Mouse (Mus musculus) A20 (cell line): ENCODE measurements around the gene Baz2a.
A peak's percentile ranks its signal among the peaks of the same experiment; 100 is the strongest.
"Not testable (repeated sequence)": the region's sequence is repeated elsewhere in the genome, so short reads cannot be mapped to it uniquely, and the experiment has no call there.

Experiments
- DNase-seq: peaks from one replicate; pipeline ENCODE4 v3.0.0-alpha.2; 2011; ENCODE audit warnings: low read depth, low spot score

Baz2a gene

GRCm38 (mm10) chr10:128111227-128111626 lies 19.9 kb downstream of the Baz2a start:
- DNase-seq, result no peak

- DNase-seq, result no peak
These were observed 32.5 kb downstream of the Baz2a start for GRCm38 (mm10) chr10:128123833-128124232.

DNA sequence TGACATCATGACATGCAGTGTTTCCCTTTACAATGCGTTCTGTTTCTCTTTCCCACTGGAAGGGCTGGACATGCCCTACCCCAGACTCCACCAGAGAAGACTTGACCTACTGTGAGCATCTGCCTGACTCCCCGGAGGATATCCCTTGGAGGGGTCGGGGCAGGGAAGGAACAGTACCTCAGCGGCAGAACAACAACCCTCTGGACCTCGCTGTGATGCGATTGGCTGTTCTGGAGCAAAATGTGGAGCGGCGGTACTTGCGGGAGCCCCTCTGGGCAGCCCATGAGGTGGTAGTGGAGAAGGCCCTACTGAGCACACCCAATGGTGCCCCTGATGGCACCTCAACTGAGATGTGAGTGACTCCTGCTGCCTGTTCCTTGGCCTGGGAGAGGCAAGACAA lies 33.5 kb downstream of the Baz2a start:
- DNase-seq, result no peak

GRCm38 (mm10) chr10:128125951-128126350 lies 34.6 kb downstream of the Baz2a start:
- no peak for DNase-seq

GRCm38 (mm10) chr10:128127497-128127896 lies 36.1 kb downstream of the Baz2a start:
- no peak for DNase-seq

- no peak for DNase-seq
These were observed 36.8 kb downstream of the Baz2a start for GRCm38 (mm10) chr10:128128143-128128542.

GRCm38 (mm10) chr10:128131297-128131696 lies 39.9 kb downstream of the Baz2a start:
- no peak for DNase-seq

- DNase-seq, result no peak
These were observed 40.4 kb downstream of the Baz2a start for GRCm38 (mm10) chr10:128131812-128132211.

GRCm38 (mm10) chr10:128133650-128134332 lies 42.4 kb downstream of the Baz2a start:
- no peak for DNase-seq

DNA sequence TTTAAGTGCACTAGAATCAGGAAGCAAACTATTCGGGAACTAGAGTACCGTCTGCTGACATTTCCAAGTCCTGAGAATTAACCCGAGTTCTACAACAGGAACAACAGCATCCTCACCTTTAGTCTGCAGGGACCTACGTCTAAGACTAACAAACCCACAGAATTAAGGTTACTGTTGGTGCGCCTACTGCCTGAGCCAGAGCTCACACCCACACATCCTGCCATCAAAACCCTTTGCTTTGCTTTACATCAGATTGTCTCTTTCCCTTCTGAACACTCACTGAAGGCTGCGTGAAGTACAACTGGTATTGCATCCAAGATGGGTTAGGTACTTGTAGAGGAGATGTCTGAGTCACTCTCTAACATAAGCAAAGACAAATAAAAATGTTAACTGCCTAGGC lies 44.0 kb downstream of the Baz2a start:
- DNase-seq, result no peak

- DNase-seq, result peak; percentile 81
These were observed 49.0 kb downstream of the Baz2a start for GRCm38 (mm10) chr10:128140236-128140952.

- DNase-seq, result no peak
These were observed 50.8 kb downstream of the Baz2a start for GRCm38 (mm10) chr10:128142165-128142564.

GRCm38 (mm10) chr10:128143659-128144058 lies 52.3 kb downstream of the Baz2a start:
- no peak for DNase-seq

DNA sequence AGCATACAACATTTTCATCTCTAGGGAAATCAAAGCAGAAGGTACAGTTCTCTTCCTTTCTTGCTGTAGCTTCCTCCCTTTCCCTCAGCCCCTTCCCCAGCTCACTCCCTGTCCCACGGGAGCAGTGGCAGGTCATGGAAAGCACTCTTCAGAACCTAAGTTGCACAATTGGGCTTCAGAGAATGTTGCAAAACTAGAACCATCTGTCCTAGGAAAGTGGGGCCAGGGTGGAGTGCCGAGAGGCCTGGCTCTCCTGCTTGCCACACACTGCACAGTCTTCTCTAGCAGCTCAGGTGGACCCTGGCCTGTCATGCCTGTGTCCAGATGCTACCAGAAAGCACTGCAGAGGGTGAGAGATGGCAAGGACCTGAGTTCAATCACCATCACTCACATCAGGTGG lies 53.6 kb downstream of the Baz2a start:
- no peak for DNase-seq

DNA sequence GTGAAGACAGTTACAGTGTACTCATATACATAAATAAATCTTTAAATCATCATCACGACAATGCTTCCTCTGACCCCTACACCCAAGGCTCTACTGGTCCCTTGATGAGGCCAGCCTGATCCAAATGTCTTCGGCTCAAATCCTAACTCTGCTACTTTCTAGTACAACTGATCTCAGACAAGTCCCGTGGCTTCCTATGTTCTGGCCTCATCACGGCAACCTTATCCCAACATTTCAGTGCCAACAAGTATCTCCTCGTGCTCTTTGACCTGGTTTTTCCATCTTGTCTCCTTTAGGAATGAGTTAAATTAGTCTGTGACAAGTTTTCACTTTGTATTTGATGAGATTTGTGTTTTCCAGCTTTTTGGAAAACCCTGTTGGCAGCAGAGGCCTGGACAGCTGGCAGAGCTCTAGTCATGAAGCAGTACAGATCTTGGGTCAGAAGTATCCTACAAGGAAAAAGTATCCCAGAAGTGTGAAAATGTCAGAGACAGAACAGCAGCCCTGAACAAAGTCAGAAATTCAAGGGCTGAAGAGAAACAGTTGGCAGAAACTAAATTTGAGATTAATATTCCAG lies 57.5 kb downstream of the Baz2a start:
- no peak for DNase-seq

GRCm38 (mm10) chr10:128149592-128149991 lies 58.2 kb downstream of the Baz2a start:
- DNase-seq, result peak; percentile 70

DNA sequence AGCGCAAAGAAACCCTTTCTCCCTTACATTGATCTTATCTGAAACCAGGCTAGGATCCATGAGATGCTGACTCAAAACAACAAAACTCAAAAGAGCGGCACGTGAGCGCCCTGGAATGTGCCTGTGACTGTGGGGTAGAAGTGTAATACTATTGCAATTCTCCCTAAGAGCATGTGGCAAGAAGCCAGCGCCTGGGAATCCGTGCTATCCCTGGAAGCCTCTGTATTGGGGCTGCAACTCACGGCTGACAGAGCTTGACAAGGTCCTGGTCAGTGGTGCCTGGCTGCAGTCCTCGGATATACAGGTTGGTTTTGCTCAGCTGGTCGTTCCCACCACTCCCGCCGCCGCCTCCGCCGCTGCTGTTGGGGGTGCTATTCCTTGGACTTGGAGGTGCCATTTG lies 59.6 kb downstream of the Baz2a start:
- DNase-seq, result no peak

DNA sequence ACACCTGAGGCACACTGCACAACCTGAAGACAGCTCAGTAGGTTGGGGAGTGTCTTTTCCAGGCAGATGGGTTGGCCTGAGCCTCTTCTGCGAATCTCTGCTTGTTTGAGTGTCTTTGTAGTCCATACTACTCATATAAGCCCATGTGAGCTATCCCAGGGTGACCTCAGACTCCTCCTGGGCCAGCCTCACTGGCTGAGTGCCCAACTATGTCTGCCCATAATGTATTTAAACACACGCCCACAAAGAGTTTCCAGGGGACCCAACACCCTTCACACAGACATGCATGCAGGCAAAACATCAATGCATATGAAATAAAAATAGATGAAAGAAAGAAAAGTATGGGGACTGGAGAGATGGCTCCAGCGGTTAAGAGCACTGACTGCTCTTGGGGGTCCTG lies 62.6 kb downstream of the Baz2a start:
- DNase-seq, result no peak

- not testable (repeated sequence) for DNase-seq
These were observed 74.3 kb downstream of the Baz2a start for GRCm38 (mm10) chr10:128165726-128166125.

GRCm38 (mm10) chr10:128167091-128167490 lies 75.7 kb downstream of the Baz2a start:
- no peak for DNase-seq

GRCm38 (mm10) chr10:128171348-128171747 lies 80.0 kb downstream of the Baz2a start:
- not testable (repeated sequence) for DNase-seq

- peak; percentile 29 for DNase-seq
These were observed 83.9 kb downstream of the Baz2a start for GRCm38 (mm10) chr10:128175302-128175701.
